8 mouse cellular contexts compared by ENCODE assay signal in the genomic region with DNA sequence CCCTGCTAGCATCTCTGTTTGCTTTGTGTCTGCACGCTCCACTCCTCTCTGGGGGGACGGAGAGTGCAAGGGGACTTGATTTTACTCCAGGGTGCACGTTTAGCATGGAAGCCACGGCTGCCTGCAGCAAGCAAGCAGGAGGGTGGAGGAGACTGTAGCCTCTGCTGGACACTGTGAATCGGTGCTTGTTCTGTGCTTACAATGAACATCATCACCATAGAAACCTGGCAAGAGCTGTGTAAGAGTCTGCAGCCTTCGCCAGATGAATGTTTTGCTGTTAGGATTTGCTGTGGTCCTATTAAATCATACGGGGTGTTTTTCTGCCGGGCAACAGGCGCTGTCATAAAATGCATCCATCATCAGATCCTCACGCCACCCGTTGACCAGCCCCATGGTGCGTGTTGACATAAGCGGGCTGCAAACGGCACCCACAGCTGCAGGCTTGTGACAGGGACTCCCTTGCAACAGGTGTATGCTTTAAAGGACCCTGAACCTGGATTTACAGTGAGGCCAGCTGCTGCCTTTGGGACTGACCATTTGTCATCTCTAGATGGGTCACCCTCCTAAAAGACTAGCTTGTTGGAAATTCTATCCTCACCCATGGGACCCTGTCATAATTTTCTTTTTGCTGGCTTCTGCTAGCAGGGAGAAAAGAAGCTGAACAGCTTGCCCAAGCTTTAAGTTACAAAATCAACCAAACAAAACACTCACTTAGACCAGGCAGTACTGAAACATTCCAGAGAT.
DNase-seq lines count a peak whose midpoint lies in the region; ATAC-seq lines count a peak whose summit lies in the region.

No protein-coding gene starts in this region.

- H3K4me3 ChIP-seq in limb, embryonic 12.5 days (replicated peaks), result no peak overlapping the region
- H3K4me3 ChIP-seq in limb, embryonic 10.5 days, result no peak overlapping the region
- no peak overlapping the region for H3K4me3 ChIP-seq in hindbrain, embryonic 13.5 days

- H3K36me3 ChIP-seq in limb, embryonic 12.5 days, result no peaks in the 10 kb centered on the region
- no peaks in the 10 kb centered on the region for H3K36me3 ChIP-seq in limb, embryonic 10.5 days
- H3K36me3 ChIP-seq in hindbrain, embryonic 13.5 days, result no peaks in the 10 kb centered on the region

- peaks cover 21% of the 10 kb centered on the region for H3K4me1 ChIP-seq in limb, embryonic 12.5 days (replicated peaks)
- H3K4me1 ChIP-seq in limb, embryonic 10.5 days, result peaks cover 21% of the 10 kb centered on the region
- H3K4me1 ChIP-seq in hindbrain, embryonic 13.5 days (replicated peaks), result peaks cover 27% of the 10 kb centered on the region

- 64% methylated on average over 14 of the region's 14 CpGs for WGBS in limb, embryonic 12.5 days
- 81% methylated on average over 14 of the region's 14 CpGs for WGBS in limb, embryonic 10.5 days
- 37% methylated on average over 14 of the region's 14 CpGs for WGBS in hindbrain, embryonic 13.5 days

- H3K27ac ChIP-seq in limb, embryonic 12.5 days, result no peak overlapping the region
- no peak overlapping the region for H3K27ac ChIP-seq in limb, embryonic 10.5 days
- H3K27ac ChIP-seq in hindbrain, embryonic 13.5 days, result peak overlapping the region; percentile 44

- DNase-seq in limb, embryonic 10.5 days (ENCODE audit: low spot score), result no peak
- peak; percentile 27 for DNase-seq in cerebellum, adult 9-10 months
- peak; percentile 64 to 66 for DNase-seq in layer of hippocampus, postnatal 10 days (ENCODE audit: low spot score in 2 of 2)
- peak; percentile 29 for DNase-seq in lung, postnatal 25 days (ENCODE audit: low spot score)
- DNase-seq in telencephalon, adult 2 months (ENCODE audit: low read depth, low spot score), result peak; percentile 73
- DNase-seq in spleen, postnatal 4 days (ENCODE audit: low spot score in 2 of 2), result no peak

- no peak overlapping the region for H3K9ac ChIP-seq in limb, embryonic 12.5 days (replicated peaks)
- no peak overlapping the region for H3K9ac ChIP-seq in hindbrain, embryonic 13.5 days

- ATAC-seq in limb, embryonic 12.5 days (ENCODE audit: insufficient number of reproducible peaks, insufficient read depth, low FRiP score, low TSS enrichment, low read depth), result 0 out of 2 replicates have a peak, but pooled peaks have one; percentile 63
- peak; percentile 93 for ATAC-seq in hindbrain, embryonic 13.5 days (ENCODE audit: low FRiP score)

- no peak overlapping the region for H3K4me2 ChIP-seq in limb, embryonic 12.5 days
- peak overlapping the region; percentile 38 for H3K4me2 ChIP-seq in hindbrain, embryonic 13.5 days

- no peaks in the 10 kb centered on the region for H3K9me3 ChIP-seq in limb, embryonic 12.5 days
- no peaks in the 10 kb centered on the region for H3K9me3 ChIP-seq in limb, embryonic 10.5 days (replicated peaks)
- no peaks in the 10 kb centered on the region for H3K9me3 ChIP-seq in hindbrain, embryonic 13.5 days

- no peaks in the 10 kb centered on the region for H3K27me3 ChIP-seq in limb, embryonic 12.5 days
- H3K27me3 ChIP-seq in limb, embryonic 10.5 days (ENCODE audit: low read depth, poor library complexity, severe bottlenecking), result no peaks in the 10 kb centered on the region
- no peaks in the 10 kb centered on the region for H3K27me3 ChIP-seq in hindbrain, embryonic 13.5 days

Comparison
In these comparisons a context has a peak if more than half of its experiments do, and no peak if none do; other contexts are left out.
1. DNase-seq: peak in cerebellum, adult 9-10 months (single experiment), layer of hippocampus, postnatal 10 days (2 of 2), lung, postnatal 25 days (single experiment) and telencephalon, adult 2 months (single experiment); none in limb, embryonic 10.5 days (single experiment) and spleen, postnatal 4 days (0 of 2).